In genomic region chr6:48740501-48741169, GRCm38 (mm10) we compare ENCODE assay signal across 15 mouse cellular contexts. TPM values are rescaled to one million over a fixed set of nuclear protein-coding genes. Genes with fewer than 3 reads are reported as not detected.
DNase-seq lines count a peak whose midpoint lies in the region; ATAC-seq and TF ChIP-seq lines count a peak whose summit lies in the region.
"Had no signal": no experiment of that assay in that cellular context is flagged by ENCODE, and none has a peak within 500 bp of the region (broad histone marks: within the 10 kb centered on the region; RNA-seq: fewer than 3 reads in every experiment).

No protein-coding gene starts in this region.

- H3K4me1 ChIP-seq in heart, adult 2 months (ENCODE audit: control insufficient read depth, insufficient read depth, low read length): peaks cover 3% of the 10 kb centered on the region
- H3K4me1 ChIP-seq in liver, adult 2 months (ENCODE audit: control insufficient read depth, insufficient read depth, low read length): peaks cover 6% of the 10 kb centered on the region
- H3K4me1 ChIP-seq in bone marrow, adult 2 months (ENCODE audit: control insufficient read depth, insufficient read depth, low read length): peaks cover 3% of the 10 kb centered on the region; the same call in 1 of the 2 replicates
- peaks cover 17% of the 10 kb centered on the region for H3K4me1 ChIP-seq in liver, embryonic 13.5 days (replicated peaks)
- peaks cover 29% of the 10 kb centered on the region for H3K4me1 ChIP-seq in midbrain, embryonic 10.5 days

- no peak for DNase-seq in heart, adult 2 months
- DNase-seq in heart, adult 9 months (ENCODE audit: low spot score in 2 of 2): no peak
- DNase-seq in liver, adult 2 months (ENCODE audit: extremely low read depth, low read depth, low spot score): no peak
- DNase-seq in liver: no peak
- no peak for DNase-seq in liver, embryonic 13.5 days
- DNase-seq in right cerebral cortex, postnatal 25 days: no peak
- no peak for DNase-seq in midbrain, embryonic 10.5 days (ENCODE audit: low spot score)
- DNase-seq: cerebellum, postnatal 36 days; forebrain, postnatal 0 days; midbrain, embryonic 14.5 days; retina, postnatal 1 day had no signal

- 32% methylated on average over 3 of the region's 3 CpGs for WGBS in heart, adult 2 months
- 70% methylated on average over 3 of the region's 3 CpGs for WGBS in liver, adult 2 months
- 15% methylated on average over 3 of the region's 3 CpGs for WGBS in bone marrow, adult 2 months
- 36% methylated on average over 3 of the region's 3 CpGs for WGBS in liver, embryonic 13.5 days (ENCODE audit: insufficient replicate concordance)
- WGBS in midbrain, embryonic 10.5 days: 72% methylated on average over 3 of the region's 3 CpGs

- no peaks in the 10 kb centered on the region; the same call in 1 of the 2 replicates for H3K27me3 ChIP-seq in heart, adult 2 months (ENCODE audit: control insufficient read depth, insufficient read depth, low read length)
- no peaks in the 10 kb centered on the region for H3K27me3 ChIP-seq in liver, adult 2 months (ENCODE audit: control insufficient read depth, insufficient read depth, low read length)
- no peaks in the 10 kb centered on the region for H3K27me3 ChIP-seq in liver, embryonic 13.5 days
- peaks cover 41% of the 10 kb centered on the region for H3K27me3 ChIP-seq in midbrain, embryonic 10.5 days (ENCODE audit: low read depth, poor library complexity, severe bottlenecking)

- H3K79me2 ChIP-seq in heart, adult 2 months (replicated peaks; ENCODE audit: control insufficient read depth, insufficient read depth, low read length): peaks cover 2% of the 10 kb centered on the region; the same call in 1 of the 2 replicates
- H3K79me2 ChIP-seq in liver, adult 2 months (ENCODE audit: control insufficient read depth, insufficient read depth, low read length): peaks cover 4% of the 10 kb centered on the region; the same call in 1 of the 2 replicates

- intact Hi-C loops in heart, adult 2 months (cut with DNase I): no loop called here

- peak overlapping the region; percentile 26 for H3K9ac ChIP-seq in heart, adult 2 months (ENCODE audit: low read depth, low read length)
- H3K9ac ChIP-seq in liver, adult 2 months (ENCODE audit: low read depth, low read length): peak overlapping the region; percentile 46; the same call in 1 of the 2 replicates
- no peak overlapping the region for H3K9ac ChIP-seq in liver, embryonic 13.5 days
- H3K9ac ChIP-seq: embryonic facial prominence, embryonic 15.5 days; forebrain, postnatal 0 days; limb, embryonic 13.5 days; neural tube, embryonic 12.5 days had no signal

- no peaks in the 10 kb centered on the region for H3K9me3 ChIP-seq in liver, embryonic 13.5 days (replicated peaks)
- H3K9me3 ChIP-seq in midbrain, embryonic 10.5 days (replicated peaks): no peaks in the 10 kb centered on the region
- H3K9me3 ChIP-seq: embryonic facial prominence, embryonic 15.5 days; limb, embryonic 13.5 days; neural tube, embryonic 12.5 days had no signal

- peak overlapping the region; percentile 94 for H3K27ac ChIP-seq in heart, adult 2 months
- peak overlapping the region; percentile 60 for H3K27ac ChIP-seq in liver, adult 2 months (replicated peaks; ENCODE audit: insufficient read depth, low read depth, low read length)
- peak overlapping the region; percentile 88 for H3K27ac ChIP-seq in bone marrow, adult 2 months (ENCODE audit: control insufficient read depth, insufficient read depth, low read depth, low read length, poor library complexity)
- H3K27ac ChIP-seq in liver, embryonic 13.5 days: peak overlapping the region; percentile 59
- no peak overlapping the region for H3K27ac ChIP-seq in midbrain, embryonic 10.5 days (replicated peaks)
- H3K27ac ChIP-seq: embryonic facial prominence, embryonic 15.5 days; limb, embryonic 13.5 days; neural tube, embryonic 12.5 days had no signal

- ATAC-seq in liver, embryonic 13.5 days (ENCODE audit: low read depth): no peak
- ATAC-seq: forebrain, postnatal 0 days had no signal

- H3K36me3 ChIP-seq in heart, adult 2 months (ENCODE audit: control insufficient read depth, insufficient read depth, low read length): peaks cover 4% of the 10 kb centered on the region; the same call in 1 of the 2 replicates
- no peaks in the 10 kb centered on the region for H3K36me3 ChIP-seq in liver, adult 2 months (ENCODE audit: control insufficient read depth, insufficient read depth, low read length)
- no peaks in the 10 kb centered on the region for H3K36me3 ChIP-seq in liver, embryonic 13.5 days
- H3K36me3 ChIP-seq in midbrain, embryonic 10.5 days: no peaks in the 10 kb centered on the region
- H3K36me3 ChIP-seq: embryonic facial prominence, embryonic 15.5 days; limb, embryonic 13.5 days; neural tube, embryonic 12.5 days had no signal

- H3K4me2 ChIP-seq in liver, embryonic 13.5 days: peak overlapping the region; percentile 15; the same call in 1 of the 2 replicates
- H3K4me2 ChIP-seq: embryonic facial prominence, embryonic 15.5 days; limb, embryonic 13.5 days; neural tube, embryonic 12.5 days had no signal

- peak overlapping the region; percentile 73 for H3K4me3 ChIP-seq in heart, adult 2 months
- H3K4me3 ChIP-seq in liver, adult 2 months (ENCODE audit: insufficient read depth, low read depth, low read length): no peak overlapping the region
- peak overlapping the region; percentile 47 for H3K4me3 ChIP-seq in bone marrow, adult 2 months (replicated peaks; ENCODE audit: control insufficient read depth, low read depth, low read length)
- H3K4me3 ChIP-seq in liver, embryonic 13.5 days (replicated peaks): no peak overlapping the region
- no peak overlapping the region for H3K4me3 ChIP-seq in midbrain, embryonic 10.5 days
- H3K4me3 ChIP-seq: embryonic facial prominence, embryonic 15.5 days; limb, embryonic 13.5 days; neural tube, embryonic 12.5 days had no signal

- TF ChIP-seq EP300 in heart, adult 2 months (IDR thresholded peaks at IDR 0.05; ENCODE audit: insufficient read depth, low read depth, low read length): no peak

- no peak for TF ChIP-seq POLR2A in heart, adult 2 months (IDR thresholded peaks at IDR 0.05; ENCODE audit: insufficient read depth, low read depth, low read length)
- no peak for TF ChIP-seq POLR2A in liver, adult 2 months (IDR thresholded peaks at IDR 0.05; ENCODE audit: extremely low read depth, insufficient read depth, low read length)
- TF ChIP-seq POLR2A in bone marrow, adult 2 months (IDR thresholded peaks at IDR 0.05; ENCODE audit: borderline replicate concordance, control insufficient read depth, low read depth, low read length): no peak

- TF ChIP-seq CTCF in heart, adult 2 months (IDR thresholded peaks at IDR 0.05): no peak
- TF ChIP-seq CTCF in liver, adult 2 months (IDR thresholded peaks at IDR 0.05; ENCODE audit: low read depth, low read length): no peak
- TF ChIP-seq CTCF in bone marrow, adult 2 months (IDR thresholded peaks at IDR 0.05; ENCODE audit: control insufficient read depth, insufficient read depth, low read length): no peak

RNA-seq across cellular contexts. Expression of gene Gimap1, which starts 1.8 kb away (rescaled TPM):
- 1 to 10 TPM; 8.9 to 9.4 TPM for total RNA-seq in heart, adult 2 months (2021)
- polyA plus RNA-seq in heart, adult 2 months (2012; rRNA removed): 5.9 and 6.6 TPM in 2 replicates
- 4.1 and 5.0 TPM in 2 replicates for total RNA-seq in liver, adult 2 months (2014; rRNA removed)
- 2.5 TPM in 2 replicates for polyA plus RNA-seq in liver, adult 2 months (2012; rRNA removed)
- polyA plus RNA-seq in bone marrow, adult 2 months (2011; ENCODE audit: insufficient read depth, insufficient read length, low replicate concordance, missing spikeins): 19.3 and 26.4 TPM in 2 replicates
- polyA plus RNA-seq in liver, embryonic 13.5 days (2015; fragmentation: Nextera tagmentation; extraction: Ambion mirVana): 6.4 and 6.5 TPM in 2 replicates
- 4.6 and 5.7 TPM in 2 replicates for polyA plus RNA-seq in midbrain, embryonic 10.5 days (2016; fragmentation: Nextera tagmentation; extraction: Ambion mirVana)

RNA-seq across cellular contexts. Expression of gene Gimap5, which starts 5.4 kb away (rescaled TPM):
- 1 to 10 TPM; 4.6 to 5.1 TPM for total RNA-seq in heart, adult 2 months (2021)
- 6.2 and 6.6 TPM in 2 replicates for polyA plus RNA-seq in heart, adult 2 months (2012; rRNA removed)
- total RNA-seq in liver, adult 2 months (2014; rRNA removed): 1.2 and 3.3 TPM in 2 replicates
- polyA plus RNA-seq in liver, adult 2 months (2012; rRNA removed): 2.8 and 3.3 TPM in 2 replicates
- polyA plus RNA-seq in bone marrow, adult 2 months (2011; ENCODE audit: insufficient read depth, insufficient read length, low replicate concordance, missing spikeins): 4.7 and 7.9 TPM in 2 replicates
- 2.8 and 3.3 TPM in 2 replicates for polyA plus RNA-seq in liver, embryonic 13.5 days (2015; fragmentation: Nextera tagmentation; extraction: Ambion mirVana)
- polyA plus RNA-seq in midbrain, embryonic 10.5 days (2016; fragmentation: Nextera tagmentation; extraction: Ambion mirVana): 0.96 and 1.0 TPM in 2 replicates

RNA-seq across cellular contexts. Expression of gene Gimap7, which starts 22.2 kb away (rescaled TPM):
- under 1 TPM in 1 of 2 experiments, not detected in 1; 0.77 TPM for total RNA-seq in heart, adult 2 months (2021)
- polyA plus RNA-seq in heart, adult 2 months (2012; rRNA removed): 0.29 and 0.70 TPM in 2 replicates
- 0.37 and 0.47 TPM in 2 replicates for total RNA-seq in liver, adult 2 months (2014; rRNA removed)
- polyA plus RNA-seq in liver, adult 2 months (2012; rRNA removed): 0.19 and 0.35 TPM in 2 replicates
- 3.6 and 5.2 TPM in 2 replicates for polyA plus RNA-seq in bone marrow, adult 2 months (2011; ENCODE audit: insufficient read depth, insufficient read length, low replicate concordance, missing spikeins)
- polyA plus RNA-seq in liver, embryonic 13.5 days (2015; fragmentation: Nextera tagmentation; extraction: Ambion mirVana): 0.10 and 0.14 TPM in 2 replicates
- not detected in 2 replicates for polyA plus RNA-seq in midbrain, embryonic 10.5 days (2016; fragmentation: Nextera tagmentation; extraction: Ambion mirVana)
- total RNA-seq: forebrain, postnatal 0 days had no signal
- polyA plus RNA-seq: forebrain, postnatal 0 days; limb, embryonic 13.5 days; midbrain, embryonic 14.5 days; neural tube, embryonic 12.5 days had no signal

RNA-seq across cellular contexts. Expression of gene Gm28053, which starts 22.2 kb away (rescaled TPM):
- 1 to 10 TPM; 3.4 to 5.6 TPM for total RNA-seq in heart, adult 2 months (2021)
- not detected in 2 replicates for polyA plus RNA-seq in heart, adult 2 months (2012; rRNA removed)
- not detected in 2 replicates for total RNA-seq in liver, adult 2 months (2014; rRNA removed)
- polyA plus RNA-seq in liver, adult 2 months (2012; rRNA removed): not detected in 2 replicates
- 15.2 TPM in 1 of 2 replicates, not detected in the other for polyA plus RNA-seq in bone marrow, adult 2 months (2011; ENCODE audit: insufficient read depth, insufficient read length, low replicate concordance, missing spikeins)
- 1.6 TPM in 2 replicates for polyA plus RNA-seq in liver, embryonic 13.5 days (2015; fragmentation: Nextera tagmentation; extraction: Ambion mirVana)
- 0.49 and 1.2 TPM in 2 replicates for polyA plus RNA-seq in midbrain, embryonic 10.5 days (2016; fragmentation: Nextera tagmentation; extraction: Ambion mirVana)
- total RNA-seq: forebrain, postnatal 0 days had no signal
- polyA plus RNA-seq: forebrain, postnatal 0 days had no signal

RNA-seq across cellular contexts. Expression of gene Gimap3, which starts 30.0 kb away (rescaled TPM):
- total RNA-seq in heart, adult 2 months (2021): 1 to 10 TPM; 1.0 to 1.5 TPM
- polyA plus RNA-seq in heart, adult 2 months (2012; rRNA removed): 3.0 and 4.8 TPM in 2 replicates
- total RNA-seq in liver, adult 2 months (2014; rRNA removed): 1.7 and 1.9 TPM in 2 replicates
- polyA plus RNA-seq in liver, adult 2 months (2012; rRNA removed): 1.5 and 3.1 TPM in 2 replicates
- 15.3 and 36.7 TPM in 2 replicates for polyA plus RNA-seq in bone marrow, adult 2 months (2011; ENCODE audit: insufficient read depth, insufficient read length, low replicate concordance, missing spikeins)
- polyA plus RNA-seq in liver, embryonic 13.5 days (2015; fragmentation: Nextera tagmentation; extraction: Ambion mirVana): 0.05 TPM in 1 of 2 replicates, not detected in the other
- not detected in 2 replicates for polyA plus RNA-seq in midbrain, embryonic 10.5 days (2016; fragmentation: Nextera tagmentation; extraction: Ambion mirVana)
- total RNA-seq: forebrain, postnatal 0 days had no signal
- polyA plus RNA-seq: embryonic facial prominence, embryonic 15.5 days; forebrain, postnatal 0 days; limb, embryonic 13.5 days; midbrain, embryonic 14.5 days; neural tube, embryonic 12.5 days had no signal

Comparison
In these comparisons a context has a peak if more than half of its experiments do, and no peak if none do; other contexts are left out.
1. H3K4me3 ChIP-seq: peak in heart, adult 2 months (single experiment) and bone marrow, adult 2 months (single experiment); none in liver, adult 2 months (single experiment), liver, embryonic 13.5 days (single experiment) and midbrain, embryonic 10.5 days (single experiment).